Mouse (Mus musculus): ENCODE results near the gene Ppp2r5c.

DNA sequence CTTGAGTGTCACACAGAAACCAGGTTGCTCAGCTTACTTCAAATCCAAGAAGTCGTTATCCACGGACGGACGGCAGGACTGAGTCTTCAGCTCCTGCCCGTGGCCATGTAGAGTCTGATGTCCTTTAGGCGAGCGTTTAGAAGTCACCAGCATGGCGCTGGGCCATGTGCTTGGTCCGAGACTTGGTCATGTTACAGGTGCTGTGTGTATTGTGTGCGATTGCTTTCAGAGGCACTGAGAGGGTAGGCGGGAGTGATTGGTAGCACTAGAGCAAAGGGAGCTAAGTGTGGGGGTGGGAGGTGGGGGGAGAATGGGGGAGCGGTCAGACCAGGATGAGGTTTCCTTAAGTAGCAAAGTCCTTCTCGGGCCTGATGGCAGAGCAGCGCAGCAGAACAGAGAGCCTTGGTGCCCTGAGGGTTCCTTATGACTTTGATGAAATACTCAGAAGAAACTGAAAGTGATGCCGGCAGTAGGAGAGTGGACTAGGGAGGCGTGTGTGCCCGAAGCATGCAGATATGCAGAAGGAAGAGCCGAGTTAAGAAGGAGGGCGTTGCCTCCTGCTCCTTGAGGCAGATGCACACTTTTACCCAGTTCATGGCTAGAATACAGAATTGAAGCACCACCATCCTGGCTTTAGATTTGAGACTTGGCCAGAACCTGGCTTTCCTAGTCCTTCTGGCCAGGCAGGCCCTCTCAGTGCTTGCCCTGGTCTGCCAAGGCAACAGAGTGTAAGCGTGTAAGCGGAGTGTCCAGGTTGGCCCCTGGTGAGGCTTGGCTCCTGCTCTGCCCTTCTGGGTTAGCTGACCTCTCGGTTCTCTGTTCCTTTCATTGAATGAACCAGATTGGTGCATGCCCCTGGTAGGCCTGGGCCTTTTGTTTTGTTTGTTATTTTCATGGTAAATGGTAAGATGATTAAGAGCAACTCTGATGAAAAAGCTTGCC, 51.6 kb downstream of the Ppp2r5c start:
- TF ChIP-seq GATA1 (IDR thresholded peaks at IDR 0.05; ENCODE audit: borderline replicate concordance, low read length): no peak
- TF ChIP-seq FLI1 (IDR thresholded peaks at IDR 0.05; ENCODE audit: low read length): no peak
